Mouse (Mus musculus) E14TG2a.4 (cell line): ENCODE measurements at regions not wholly inside any gene's neighbourhood (a gene's known extent, or its start where the extent isn't known, plus 50 kb on each side); places are given as distances from the start of the nearest gene placed in this dataset.

Experiments used
- H3K27me3 ChIP-seq: 2 replicates; pipeline ENCODE4 v1.6.1; 2014; ENCODE audit warnings: low read length, control low read depth; ENCODE audit not compliant: insufficient read depth
- H3K36me3 ChIP-seq: 2 replicates; pipeline ENCODE4 v1.6.1; 2014; ENCODE audit warnings: low read length, control low read depth; ENCODE audit not compliant: insufficient read depth
- H3K4me1 ChIP-seq: replicated peaks from 2 replicates; pipeline ENCODE4 v1.6.1; 2014; ENCODE audit warnings: low read depth, low read length, control low read depth
- H3K4me3 ChIP-seq: replicated peaks from 2 replicates; pipeline ENCODE4 v1.5.1; 2014; ENCODE audit warnings: mild to moderate bottlenecking, low read length
- H3K9me3 ChIP-seq: 2 replicates; pipeline ENCODE4 v1.6.1; 2014; ENCODE audit warnings: low read length, control low read depth
- CTCF ChIP-seq: conservative IDR thresholded peaks from 2 replicates; pipeline ENCODE4 v1.5.1; 2014; ENCODE audit warnings: low read length
- NANOG ChIP-seq: IDR thresholded peaks from 2 replicates; pipeline ENCODE4 v1.6.1; 2014; ENCODE audit warnings: borderline replicate concordance, low read length, mixed read lengths
- POU5F1 ChIP-seq: IDR thresholded peaks from 2 replicates; pipeline ENCODE4 v1.6.1; 2014; ENCODE audit warnings: low read length, borderline replicate concordance

DNA sequence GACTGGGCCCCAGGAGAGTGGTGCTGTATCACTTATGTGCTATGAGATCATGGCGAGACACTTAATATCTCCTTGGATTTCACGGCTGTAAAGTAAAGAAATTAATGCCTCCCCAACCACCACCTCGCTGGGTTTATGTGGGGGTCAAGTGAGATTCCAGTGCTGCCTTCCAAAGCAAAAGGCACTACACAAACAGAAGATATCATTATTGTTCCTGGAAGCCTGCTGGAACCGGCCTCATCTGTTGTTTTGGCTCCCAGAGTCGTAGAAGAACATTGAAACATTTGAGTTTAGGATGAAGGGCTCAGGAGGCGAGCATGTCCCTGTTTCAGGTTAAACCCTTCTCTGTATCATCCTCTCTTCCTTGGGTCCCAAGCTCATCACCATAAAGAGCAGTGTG lies 116.6 kb downstream of the Gpbp1 start:
- no peaks in the 10 kb centered on the region; the same call in 1 of the 2 replicates for H3K27me3 ChIP-seq
- peaks cover 13% of the 10 kb centered on the region for H3K4me1 ChIP-seq
- no peaks in the 10 kb centered on the region for H3K36me3 ChIP-seq
- no peak for TF ChIP-seq POU5F1
- TF ChIP-seq NANOG: no peak
- no peak for TF ChIP-seq CTCF
- no peak overlapping the region for H3K4me3 ChIP-seq
- H3K9me3 ChIP-seq: no peaks in the 10 kb centered on the region

GRCm38 (mm10) chr13:111373801-111374200 lies 116.1 kb downstream of the Gpbp1 start:
- Histone ChIP-seq H3K9me3 (no peaks in the 10 kb centered on the region), H3K4me3 (no peak overlapping the region), H3K36me3 (no peaks in the 10 kb centered on the region), H3K4me1 (peaks cover 13% of the 10 kb centered on the region), H3K27me3 (no peaks in the 10 kb centered on the region; the same call in 1 of the 2 replicates)
- TF ChIP-seq CTCF (no peak), NANOG (peak; percentile 67; the same call in 1 of the 2 replicates), POU5F1 (no peak)
